Mouse (Mus musculus): Measurements from ENCODE around the gene Prpf8.
"Not testable (repeated sequence)": the region's sequence is repeated elsewhere in the genome, so short reads cannot be mapped to it uniquely, and the experiment has no call there.

The Prpf8 gene

GRCm38 (mm10) chr11:75486601-75487285 lies at the start of gene Prpf8:
Gene Prpf8 (plus strand): TSS chr11:75486816.
- peak; percentile 96 for DNase-seq (ENCODE audit: low spot score)

GRCm38 (mm10) chr11:75438194-75438593 lies 48.4 kb upstream of the Prpf8 start:
- DNase-seq (ENCODE audit: low spot score): no peak

GRCm38 (mm10) chr11:75438804-75439203 lies 47.8 kb upstream of the Prpf8 start:
- no peak for DNase-seq (ENCODE audit: low spot score)

GRCm38 (mm10) chr11:75439363-75439762 lies 47.3 kb upstream of the Prpf8 start, which contains the start of gene Serpinf2:
Gene Serpinf2 (minus strand): TSS chr11:75439591.
- no peak for DNase-seq (ENCODE audit: low spot score)

- no peak for DNase-seq (ENCODE audit: low spot score)
Observed at GRCm38 (mm10) chr11:75439951-75440350, 46.7 kb upstream of the Prpf8 start.

- DNase-seq (ENCODE audit: low spot score): no peak
Observed at GRCm38 (mm10) chr11:75441034-75441433, 45.6 kb upstream of the Prpf8 start.

- DNase-seq (ENCODE audit: low spot score): no peak
Observed at GRCm38 (mm10) chr11:75441601-75442000, 45.0 kb upstream of the Prpf8 start.

- no peak for DNase-seq (ENCODE audit: low spot score)
Observed at GRCm38 (mm10) chr11:75443711-75444110, 42.9 kb upstream of the Prpf8 start.

- DNase-seq (ENCODE audit: low spot score): no peak
Observed at GRCm38 (mm10) chr11:75448575-75448974, 38.0 kb upstream of the Prpf8 start.

- DNase-seq (ENCODE audit: low spot score): no peak
Observed at GRCm38 (mm10) chr11:75449695-75450094, 36.9 kb upstream of the Prpf8 start.

- DNase-seq (ENCODE audit: low spot score): no peak
Observed at GRCm38 (mm10) chr11:75450304-75450908, 36.2 kb upstream of the Prpf8 start.

GRCm38 (mm10) chr11:75450936-75451335 lies 35.7 kb upstream of the Prpf8 start:
- DNase-seq (ENCODE audit: low spot score): no peak

GRCm38 (mm10) chr11:75452081-75452480 lies 34.5 kb upstream of the Prpf8 start:
- no peak for DNase-seq (ENCODE audit: low spot score)

GRCm38 (mm10) chr11:75452812-75453557 lies 33.6 kb upstream of the Prpf8 start:
- no peak for DNase-seq (ENCODE audit: low spot score)

- DNase-seq (ENCODE audit: low spot score): peak; percentile 90
Observed at GRCm38 (mm10) chr11:75453991-75454930, 32.4 kb upstream of the Prpf8 start, which contains the start of gene Wdr81. Gene Wdr81 (minus strand): TSS chr11:75454717.

- no peak for DNase-seq (ENCODE audit: low spot score)
Observed at GRCm38 (mm10) chr11:75455041-75455736, 31.4 kb upstream of the Prpf8 start.

- not testable (repeated sequence) for DNase-seq (ENCODE audit: low spot score)
Observed at GRCm38 (mm10) chr11:75455971-75456370, 30.6 kb upstream of the Prpf8 start.

GRCm38 (mm10) chr11:75456440-75456871 lies 30.2 kb upstream of the Prpf8 start:
- DNase-seq (ENCODE audit: low spot score): no peak

- DNase-seq (ENCODE audit: low spot score): peak; percentile 47
Observed at GRCm38 (mm10) chr11:75458169-75458568, 28.4 kb upstream of the Prpf8 start.

- DNase-seq (ENCODE audit: low spot score): no peak
Observed at GRCm38 (mm10) chr11:75458628-75459041, 28.0 kb upstream of the Prpf8 start.

- no peak for DNase-seq (ENCODE audit: low spot score)
Observed at GRCm38 (mm10) chr11:75459141-75459711, 27.4 kb upstream of the Prpf8 start.
